Comparison of ENCODE assay signal across 8 mouse cellular contexts in the genomic region with DNA sequence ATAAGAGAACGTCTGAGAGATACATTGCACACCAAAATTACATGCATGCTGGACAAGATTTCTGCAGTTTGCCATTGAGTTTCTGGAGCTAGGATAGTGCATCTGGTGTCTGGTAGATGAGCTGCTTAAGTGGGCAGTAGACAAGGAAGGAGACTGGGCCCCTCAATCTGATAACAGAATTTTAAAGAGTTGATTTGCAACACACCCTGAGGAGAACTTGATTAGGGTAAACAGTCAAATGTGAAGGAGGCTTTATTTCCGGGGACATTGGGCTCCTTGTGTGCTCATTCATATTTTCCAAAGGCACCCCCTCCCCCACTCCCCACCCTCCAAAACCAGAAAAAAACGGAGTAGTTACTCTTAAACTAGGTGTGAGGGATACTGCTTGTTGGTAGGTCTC. TPM values are rescaled to one million over a fixed set of nuclear protein-coding genes. Genes with fewer than 3 reads are reported as not detected.
DNase-seq lines count a peak whose midpoint lies in the region; ATAC-seq lines count a peak whose summit lies in the region.

No protein-coding gene starts in this region.

- no peaks in the 10 kb centered on the region for H3K27me3 ChIP-seq in limb, embryonic 11.5 days (ENCODE audit: control insufficient read depth, insufficient read depth, low read length)
- H3K27me3 ChIP-seq in limb, embryonic 10.5 days (ENCODE audit: low read depth, poor library complexity, severe bottlenecking) = no peaks in the 10 kb centered on the region
- H3K27me3 ChIP-seq in embryonic facial prominence, embryonic 15.5 days = no peaks in the 10 kb centered on the region
- no peaks in the 10 kb centered on the region for H3K27me3 ChIP-seq in intestine, embryonic 16.5 days (replicated peaks; ENCODE audit: control insufficient read depth, insufficient read depth, low read length)
- H3K27me3 ChIP-seq in neural tube, embryonic 13.5 days = no peaks in the 10 kb centered on the region

- no peak for ATAC-seq in limb, embryonic 11.5 days (ENCODE audit: insufficient number of reproducible peaks, low FRiP score, low TSS enrichment, low read depth)
- no peak for ATAC-seq in embryonic facial prominence, embryonic 15.5 days (ENCODE audit: insufficient number of reproducible peaks, low FRiP score, low TSS enrichment, low read depth)
- no peak for ATAC-seq in intestine, embryonic 16.5 days
- ATAC-seq in neural tube, embryonic 13.5 days (ENCODE audit: low read depth) = no peak
- ATAC-seq in monocyte, adult 5-6 weeks (replicated peaks; ENCODE audit: insufficient number of reproducible peaks, low FRiP score, low TSS enrichment, poor library complexity, severe bottlenecking) = no peak

- H3K4me3 ChIP-seq in limb, embryonic 11.5 days (ENCODE audit: low read depth, low read length) = no peak overlapping the region
- no peak overlapping the region for H3K4me3 ChIP-seq in limb, embryonic 10.5 days
- H3K4me3 ChIP-seq in embryonic facial prominence, embryonic 15.5 days (replicated peaks) = peak overlapping the region; percentile 97; the same call in 1 of the 2 replicates
- peak overlapping the region; percentile 97; the same call in 1 of the 2 replicates for H3K4me3 ChIP-seq in intestine, embryonic 16.5 days (ENCODE audit: low read length)
- H3K4me3 ChIP-seq in neural tube, embryonic 13.5 days = peak overlapping the region; percentile 96

- H3K9ac ChIP-seq in limb, embryonic 11.5 days (ENCODE audit: low read length) = no peak overlapping the region
- H3K9ac ChIP-seq in embryonic facial prominence, embryonic 15.5 days = no peak overlapping the region
- no peak overlapping the region for H3K9ac ChIP-seq in intestine, embryonic 16.5 days (ENCODE audit: low read depth, low read length)
- H3K9ac ChIP-seq in neural tube, embryonic 13.5 days = no peak overlapping the region; the same call in 1 of the 2 replicates

- 0 out of 2 replicates have a peak overlapping the region, but pooled peaks have one; percentile 7 for H3K4me2 ChIP-seq in limb, embryonic 11.5 days (ENCODE audit: low read depth, severe bottlenecking)
- H3K4me2 ChIP-seq in embryonic facial prominence, embryonic 15.5 days (replicated peaks) = peak overlapping the region; percentile 64
- H3K4me2 ChIP-seq in intestine, embryonic 16.5 days (ENCODE audit: low read depth, low read length) = 0 out of 2 replicates have a peak overlapping the region, but pooled peaks have one; percentile 77
- H3K4me2 ChIP-seq in neural tube, embryonic 13.5 days = peak overlapping the region; percentile 74

- no peaks in the 10 kb centered on the region for H3K36me3 ChIP-seq in limb, embryonic 11.5 days (ENCODE audit: control insufficient read depth, insufficient read depth, low read length)
- H3K36me3 ChIP-seq in limb, embryonic 10.5 days = no peaks in the 10 kb centered on the region; the same call in 1 of the 2 replicates
- H3K36me3 ChIP-seq in embryonic facial prominence, embryonic 15.5 days = no peaks in the 10 kb centered on the region
- no peaks in the 10 kb centered on the region for H3K36me3 ChIP-seq in intestine, embryonic 16.5 days (ENCODE audit: control insufficient read depth, insufficient read depth, low read length)
- H3K36me3 ChIP-seq in neural tube, embryonic 13.5 days = no peaks in the 10 kb centered on the region

- no peaks in the 10 kb centered on the region for H3K9me3 ChIP-seq in limb, embryonic 11.5 days (ENCODE audit: control insufficient read depth, low read length)
- H3K9me3 ChIP-seq in limb, embryonic 10.5 days (replicated peaks) = no peaks in the 10 kb centered on the region
- H3K9me3 ChIP-seq in embryonic facial prominence, embryonic 15.5 days (replicated peaks) = no peaks in the 10 kb centered on the region
- H3K9me3 ChIP-seq in intestine, embryonic 16.5 days (ENCODE audit: control insufficient read depth, low read length) = no peaks in the 10 kb centered on the region
- H3K9me3 ChIP-seq in neural tube, embryonic 13.5 days = no peaks in the 10 kb centered on the region

- peaks cover 7% of the 10 kb centered on the region; the same call in 1 of the 2 replicates for H3K4me1 ChIP-seq in limb, embryonic 11.5 days (ENCODE audit: control insufficient read depth, insufficient read depth, low read length)
- peaks cover 17% of the 10 kb centered on the region for H3K4me1 ChIP-seq in limb, embryonic 10.5 days
- H3K4me1 ChIP-seq in embryonic facial prominence, embryonic 15.5 days = peaks cover 25% of the 10 kb centered on the region
- peaks cover 19% of the 10 kb centered on the region for H3K4me1 ChIP-seq in intestine, embryonic 16.5 days (ENCODE audit: control insufficient read depth, insufficient read depth, low read length)
- H3K4me1 ChIP-seq in neural tube, embryonic 13.5 days (replicated peaks) = peaks cover 36% of the 10 kb centered on the region

- 75% methylated on average over 3 of the region's 3 CpGs for WGBS in limb, embryonic 11.5 days
- 83% methylated on average over 3 of the region's 3 CpGs for WGBS in limb, embryonic 10.5 days
- 42% methylated on average over 3 of the region's 3 CpGs for WGBS in embryonic facial prominence, embryonic 15.5 days
- WGBS in intestine, embryonic 16.5 days = 37% methylated on average over 3 of the region's 3 CpGs
- 64% methylated on average over 3 of the region's 3 CpGs for WGBS in neural tube, embryonic 13.5 days

- no peak overlapping the region for H3K27ac ChIP-seq in limb, embryonic 11.5 days (replicated peaks; ENCODE audit: low read depth, low read length)
- H3K27ac ChIP-seq in limb, embryonic 10.5 days = no peak overlapping the region
- no peak overlapping the region for H3K27ac ChIP-seq in embryonic facial prominence, embryonic 15.5 days (replicated peaks)
- no peak overlapping the region for H3K27ac ChIP-seq in intestine, embryonic 16.5 days (ENCODE audit: low read length)
- H3K27ac ChIP-seq in neural tube, embryonic 13.5 days (replicated peaks) = no peak overlapping the region

- no peak for DNase-seq in limb, embryonic 11.5 days (ENCODE audit: low spot score)
- DNase-seq in limb, embryonic 10.5 days (ENCODE audit: low spot score) = no peak
- DNase-seq in left cerebral cortex, adult 8-10 months (ENCODE audit: low spot score in 2 of 2) = no peak
- DNase-seq in thymus, postnatal 36 days = no peak

RNA-seq across cellular contexts. Expression of a gene that starts 2.0 kb away (rescaled TPM):
- polyA plus RNA-seq in limb, embryonic 11.5 days (2014; fragmentation: Nextera tagmentation; extraction: Ambion mirVana) = 14.7 and 16.0 TPM in 2 replicates
- 9.7 and 12.3 TPM in 2 replicates for polyA plus RNA-seq in limb, embryonic 10.5 days (2016; fragmentation: Nextera tagmentation; extraction: Ambion mirVana)
- 9.4 and 10.1 TPM in 2 replicates for polyA plus RNA-seq in embryonic facial prominence, embryonic 15.5 days (2015; fragmentation: Nextera tagmentation; extraction: Ambion mirVana)
- 2.9 TPM in 2 replicates for polyA plus RNA-seq in intestine, embryonic 16.5 days (2015; fragmentation: Nextera tagmentation; extraction: Ambion mirVana)
- polyA plus RNA-seq in neural tube, embryonic 13.5 days (2015; fragmentation: Nextera tagmentation; extraction: Ambion mirVana) = 25.5 and 28.6 TPM in 2 replicates
- 10 to 100 TPM; 54.9 to 60.2 (median 57.9) TPM for total RNA-seq in left cerebral cortex, adult 8-10 months (2022)
- total RNA-seq in monocyte, adult 5-6 weeks (2017) = 58.6 to 81.1 TPM (median 75.3 TPM) in 3 replicates

Comparison
In these comparisons a context has a peak if more than half of its experiments do, and no peak if none do; other contexts are left out.
1. H3K4me2 ChIP-seq: peak in every context shown above with its lines; median percentile 77 in intestine, embryonic 16.5 days; 74 in neural tube, embryonic 13.5 days; 64 in embryonic facial prominence, embryonic 15.5 days; 7 in limb, embryonic 11.5 days.
2. H3K4me3 ChIP-seq: peak in embryonic facial prominence, embryonic 15.5 days (single experiment), intestine, embryonic 16.5 days (single experiment) and neural tube, embryonic 13.5 days (single experiment); none in limb, embryonic 11.5 days (single experiment) and limb, embryonic 10.5 days (single experiment).